Mouse (Mus musculus): Measurements from ENCODE around the gene Rcc1. TPM values are rescaled to one million over a fixed set of nuclear protein-coding genes. Genes with fewer than 3 reads are reported as not detected.

Gene Rcc1
- 40.0 and 45.9 TPM in 2 replicates for polyA plus RNA-seq (2015; fragmentation: Nextera tagmentation; extraction: Ambion mirVana)

DNA sequence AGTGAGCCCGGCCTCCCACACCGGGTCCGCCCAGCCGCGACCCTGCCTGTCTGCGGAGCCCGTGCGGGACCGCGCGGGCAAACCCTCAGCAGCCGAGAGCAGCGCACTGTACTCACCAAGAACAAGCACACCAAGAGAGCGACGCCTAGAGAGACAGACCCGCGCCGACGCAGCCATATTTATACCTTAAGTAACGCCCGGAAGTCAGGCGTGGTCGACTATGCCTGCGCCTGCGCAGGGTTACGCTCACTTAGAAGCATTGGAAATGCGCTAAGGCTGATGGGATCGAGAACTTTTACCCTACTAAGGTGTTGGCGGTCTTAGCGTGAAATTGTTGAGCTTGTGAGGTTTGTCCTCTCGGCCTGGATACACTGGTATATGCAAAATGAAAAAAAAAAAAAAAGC is at the start of gene Rcc1:
Gene Rcc1, minus strand, starts transcription at position 125 of the 405 bp plus-strand sequence.
- no peaks in the 10 kb centered on the region for H3K27me3 ChIP-seq (ENCODE audit: insufficient read depth, low read length)
- peak; percentile 97 for DNase-seq (ENCODE audit: low spot score)
- peaks cover 6% of the 10 kb centered on the region for H3K4me1 ChIP-seq (replicated peaks; ENCODE audit: insufficient read depth, low read length)
- peak; percentile 27; the same call in 1 of the 2 replicates for TF ChIP-seq CTCF (IDR thresholded peaks at IDR 0.05; ENCODE audit: low read depth)
- peak within 1 kb of the TSS; percentile 73 for H3K9ac ChIP-seq (ENCODE audit: low read depth, low read length)
- peak within 1 kb of the TSS; percentile 74 for H3K4me2 ChIP-seq (ENCODE audit: low read length)
- 0% methylated on average over 31 of the region's 31 CpGs for WGBS
- no peaks in the 10 kb centered on the region for H3K9me3 ChIP-seq (replicated peaks; ENCODE audit: low read length)
- H3K4me3 ChIP-seq (replicated peaks; ENCODE audit: low read depth, low read length) = peak within 1 kb of the TSS; percentile 68
- peaks cover 17% of the 10 kb centered on the region for H3K36me3 ChIP-seq (ENCODE audit: insufficient read depth, low read length)
- peak; percentile 86 for ATAC-seq (replicated peaks; ENCODE audit: low FRiP score, low read depth)
- H3K27ac ChIP-seq = peak within 1 kb of the TSS; percentile 95

DNA sequence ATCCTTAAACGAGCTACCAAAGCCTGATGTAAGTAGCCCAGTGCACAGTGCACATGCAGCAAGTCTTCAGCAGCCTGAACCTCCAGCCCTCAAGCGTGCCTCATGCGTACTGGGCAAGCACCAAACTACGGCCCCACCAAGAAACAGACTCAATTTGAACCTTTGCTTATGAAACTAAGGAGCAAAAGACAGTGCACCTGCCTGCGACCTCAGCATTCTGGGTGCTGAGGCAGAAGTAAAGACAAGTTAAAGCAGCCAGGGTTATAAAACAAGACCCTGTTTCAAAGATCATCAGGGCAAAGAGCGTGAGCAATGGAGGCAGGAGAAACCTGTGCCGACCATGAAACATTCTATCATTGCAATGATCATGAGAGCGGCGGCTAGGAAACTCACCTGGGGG is 47.6 kb upstream of the Rcc1 start:
- Histone ChIP-seq H3K9ac (ENCODE audit: low read depth, low read length) (no peak overlapping the region), H3K27ac (no peak overlapping the region), H3K27me3 (ENCODE audit: insufficient read depth, low read length) (no peaks in the 10 kb centered on the region), H3K4me3 (replicated peaks; ENCODE audit: low read depth, low read length) (no peak overlapping the region), H3K9me3 (replicated peaks; ENCODE audit: low read length) (no peaks in the 10 kb centered on the region), H3K36me3 (ENCODE audit: insufficient read depth, low read length) (no peaks in the 10 kb centered on the region), H3K4me2 (ENCODE audit: low read length) (no peak overlapping the region), H3K4me1 (replicated peaks; ENCODE audit: insufficient read depth, low read length) (peaks cover 15% of the 10 kb centered on the region; the same call in 1 of the 2 replicates)
- no peak for ATAC-seq (replicated peaks; ENCODE audit: low FRiP score, low read depth)
- no peak for TF ChIP-seq CTCF (IDR thresholded peaks at IDR 0.05; ENCODE audit: low read depth)
- no peak for DNase-seq (ENCODE audit: low spot score)
- WGBS = 83% methylated on average over 9 of the region's 9 CpGs

DNA sequence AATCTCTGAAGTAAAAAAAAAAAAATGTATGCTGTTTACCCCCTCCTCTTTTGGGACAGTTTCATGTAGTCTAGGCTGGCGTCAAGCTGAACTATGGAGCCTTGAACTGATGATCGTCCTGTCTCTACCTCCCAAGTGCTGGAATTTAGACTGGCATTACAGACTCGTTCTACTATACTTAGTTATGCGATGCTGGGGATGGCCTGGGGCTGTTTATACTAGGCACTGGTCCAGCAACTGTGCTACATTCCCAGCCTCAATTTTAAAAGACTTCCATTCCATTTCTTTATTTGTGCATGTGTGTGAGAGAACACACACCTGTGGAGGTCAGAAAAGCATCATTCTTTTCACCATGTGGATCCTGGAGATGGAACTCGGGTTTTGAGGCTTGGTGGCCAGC is 45.5 kb upstream of the Rcc1 start:
- DNase-seq (ENCODE audit: low spot score) = no peak
- no peak for TF ChIP-seq CTCF (IDR thresholded peaks at IDR 0.05; ENCODE audit: low read depth)
- no peak overlapping the region for H3K9ac ChIP-seq (ENCODE audit: low read depth, low read length)

DNA sequence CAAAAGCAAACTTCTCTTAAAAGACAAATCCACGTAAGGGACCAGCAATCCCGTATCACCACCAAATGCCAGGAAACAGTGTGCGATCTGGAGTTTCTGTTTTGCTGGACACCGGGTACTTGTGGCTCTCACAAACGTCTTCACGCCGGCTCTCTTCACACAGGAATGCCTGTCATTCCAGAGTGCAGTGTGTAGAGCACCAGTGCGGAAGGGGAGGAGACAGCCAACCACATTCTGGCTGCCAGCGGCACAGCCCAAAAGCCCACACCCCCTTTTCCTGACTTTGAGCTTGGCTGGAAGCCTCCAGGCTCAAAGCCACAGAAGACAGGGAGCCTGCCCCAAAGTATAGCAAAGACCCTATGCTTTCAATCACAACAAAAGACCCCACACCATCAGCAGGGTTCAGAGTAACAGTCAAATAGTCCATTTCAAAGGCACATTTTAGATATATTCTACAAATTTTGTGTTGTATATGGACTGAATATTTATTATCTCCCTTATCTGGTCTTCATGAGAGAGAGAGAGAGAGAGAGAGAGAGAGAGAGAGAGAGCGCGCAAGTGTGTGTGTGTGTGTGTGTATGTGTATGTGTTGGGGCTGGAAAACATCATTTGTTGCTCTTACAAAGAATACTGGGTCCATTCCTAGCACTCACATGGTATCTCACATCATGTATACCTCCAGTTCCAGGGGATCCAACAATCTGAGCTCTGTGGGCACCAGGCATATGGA is 44.8 kb upstream of the Rcc1 start:
- Histone ChIP-seq H3K4me2 (ENCODE audit: low read length) (peak overlapping the region; percentile 53), H3K4me3 (replicated peaks; ENCODE audit: low read depth, low read length) (peak overlapping the region; percentile 30), H3K27ac (peak overlapping the region; percentile 66), H3K36me3 (ENCODE audit: insufficient read depth, low read length) (no peaks in the 10 kb centered on the region), H3K9ac (ENCODE audit: low read depth, low read length) (peak overlapping the region; percentile 6; the same call in 1 of the 2 replicates), H3K27me3 (ENCODE audit: insufficient read depth, low read length) (no peaks in the 10 kb centered on the region), H3K9me3 (replicated peaks; ENCODE audit: low read length) (no peaks in the 10 kb centered on the region), H3K4me1 (replicated peaks; ENCODE audit: insufficient read depth, low read length) (peaks cover 15% of the 10 kb centered on the region)
- ATAC-seq (replicated peaks; ENCODE audit: low FRiP score, low read depth) (peak; percentile 85; the same call in 1 of the 2 replicates), DNase-seq (ENCODE audit: low spot score) (peak; percentile 96)
- no peak for TF ChIP-seq CTCF (IDR thresholded peaks at IDR 0.05; ENCODE audit: low read depth)
- WGBS = 24% methylated on average over 11 of the region's 11 CpGs

More for the DNA sequence above, 45.5 kb upstream of the Rcc1 start:
- no peak for ATAC-seq (replicated peaks; ENCODE audit: low FRiP score, low read depth)
- Histone ChIP-seq H3K27ac (no peak overlapping the region), H3K4me2 (ENCODE audit: low read length) (no peak overlapping the region), H3K4me1 (replicated peaks; ENCODE audit: insufficient read depth, low read length) (peaks cover 15% of the 10 kb centered on the region), H3K9me3 (replicated peaks; ENCODE audit: low read length) (no peaks in the 10 kb centered on the region), H3K36me3 (ENCODE audit: insufficient read depth, low read length) (no peaks in the 10 kb centered on the region), H3K4me3 (replicated peaks; ENCODE audit: low read depth, low read length) (no peak overlapping the region), H3K27me3 (ENCODE audit: insufficient read depth, low read length) (no peaks in the 10 kb centered on the region)
- 61% methylated on average over 5 of the region's 5 CpGs for WGBS

DNA sequence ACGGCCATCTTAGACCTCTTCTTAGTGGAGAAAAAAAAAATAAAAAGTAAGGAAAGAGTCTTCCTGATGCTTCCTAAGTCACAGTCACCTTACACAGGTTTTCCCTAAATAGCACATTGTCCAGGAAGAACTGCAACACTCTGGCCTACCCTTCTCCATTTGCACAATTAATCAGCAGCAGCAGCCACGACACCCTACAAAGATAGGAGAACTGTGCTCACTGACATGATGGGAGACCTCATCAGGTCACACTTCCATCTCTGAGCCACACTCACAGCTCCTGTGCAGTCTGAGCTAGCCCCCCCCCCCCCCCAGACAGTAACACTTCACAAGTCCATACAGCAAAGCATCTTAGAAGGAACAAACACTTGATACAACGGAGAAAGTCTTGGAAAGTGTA is 43.7 kb upstream of the Rcc1 start:
- Histone ChIP-seq H3K27ac (no peak overlapping the region), H3K4me3 (replicated peaks; ENCODE audit: low read depth, low read length) (peak overlapping the region; percentile 30; the same call in 1 of the 2 replicates), H3K4me2 (ENCODE audit: low read length) (peak overlapping the region; percentile 53; the same call in 1 of the 2 replicates), H3K36me3 (ENCODE audit: insufficient read depth, low read length) (no peaks in the 10 kb centered on the region), H3K4me1 (replicated peaks; ENCODE audit: insufficient read depth, low read length) (peaks cover 15% of the 10 kb centered on the region), H3K9ac (ENCODE audit: low read depth, low read length) (no peak overlapping the region), H3K27me3 (ENCODE audit: insufficient read depth, low read length) (no peaks in the 10 kb centered on the region), H3K9me3 (replicated peaks; ENCODE audit: low read length) (no peaks in the 10 kb centered on the region)
- ATAC-seq (replicated peaks; ENCODE audit: low FRiP score, low read depth) = no peak
- no peak for TF ChIP-seq CTCF (IDR thresholded peaks at IDR 0.05; ENCODE audit: low read depth)
- DNase-seq (ENCODE audit: low spot score) = no peak
- WGBS = 71% methylated on average over 3 of the region's 3 CpGs

DNA sequence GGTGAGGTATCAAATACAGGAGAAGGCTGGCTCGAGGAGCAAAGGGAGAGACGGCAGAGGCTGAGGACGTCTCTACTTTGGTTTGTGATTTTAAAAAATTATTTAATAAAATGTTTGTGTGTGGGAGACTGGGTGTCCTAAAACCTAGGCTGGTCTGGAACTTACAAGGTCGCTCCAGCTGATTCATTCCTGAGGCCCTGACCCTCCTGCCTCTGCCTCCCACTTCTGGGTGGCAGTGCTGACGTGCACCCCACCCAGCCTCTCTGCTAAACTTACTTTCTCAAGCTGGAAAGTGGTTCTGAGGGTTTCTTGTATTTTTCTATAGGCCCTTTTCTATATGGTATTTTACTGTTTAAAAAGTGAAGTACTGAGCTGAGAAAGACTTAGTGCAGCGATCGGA is 42.8 kb upstream of the Rcc1 start:
- 91% methylated on average over 7 of the region's 7 CpGs for WGBS
- no peak for ATAC-seq (replicated peaks; ENCODE audit: low FRiP score, low read depth)
- Histone ChIP-seq H3K4me1 (replicated peaks; ENCODE audit: insufficient read depth, low read length) (peaks cover 15% of the 10 kb centered on the region), H3K9me3 (replicated peaks; ENCODE audit: low read length) (no peaks in the 10 kb centered on the region), H3K4me3 (replicated peaks; ENCODE audit: low read depth, low read length) (no peak overlapping the region), H3K36me3 (ENCODE audit: insufficient read depth, low read length) (no peaks in the 10 kb centered on the region), H3K27me3 (ENCODE audit: insufficient read depth, low read length) (no peaks in the 10 kb centered on the region), H3K9ac (ENCODE audit: low read depth, low read length) (no peak overlapping the region), H3K27ac (no peak overlapping the region), H3K4me2 (ENCODE audit: low read length) (no peak overlapping the region)
- no peak for TF ChIP-seq CTCF (IDR thresholded peaks at IDR 0.05; ENCODE audit: low read depth)
- DNase-seq (ENCODE audit: low spot score) = no peak
